In the genomic region with DNA sequence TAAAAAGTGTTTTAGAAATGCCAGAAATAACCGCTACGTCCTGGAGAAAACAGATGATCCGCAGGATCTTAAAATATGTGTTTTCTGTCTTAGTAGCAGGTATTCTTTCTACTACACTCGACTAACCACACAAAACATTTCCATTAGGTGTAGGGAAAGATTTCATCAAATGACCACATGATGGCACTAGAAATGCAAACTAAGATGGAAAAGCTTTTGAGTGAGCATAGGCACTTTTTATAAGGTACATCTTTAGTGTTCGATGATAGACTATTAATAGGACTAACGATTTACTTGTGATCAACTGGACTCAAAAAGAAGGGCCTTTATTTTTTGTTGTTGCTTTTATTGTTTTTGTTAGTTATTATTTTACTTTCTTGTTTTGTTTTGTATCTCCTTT, we compare ENCODE assay signal across 14 mouse cellular contexts.
DNase-seq lines count a peak whose midpoint lies in the region; ATAC-seq and TF ChIP-seq lines count a peak whose summit lies in the region.
"Had no signal": no experiment of that assay in that cellular context is flagged by ENCODE, and none has a peak within 500 bp of the region (broad histone marks: within the 10 kb centered on the region; RNA-seq: fewer than 3 reads in every experiment).

No protein-coding gene starts in this region.

- WGBS in heart, postnatal 0 days, result 58% methylated on average over 6 of the region's 6 CpGs
- 77% methylated on average over 6 of the region's 6 CpGs for WGBS in lung, postnatal 0 days
- WGBS in stomach, postnatal 0 days, result 69% methylated on average over 6 of the region's 6 CpGs

- no peak overlapping the region for H3K9ac ChIP-seq in heart, postnatal 0 days (replicated peaks; ENCODE audit: low read depth, low read length)
- H3K9ac ChIP-seq in lung, postnatal 0 days (replicated peaks; ENCODE audit: low read depth), result no peak overlapping the region
- H3K9ac ChIP-seq in stomach, postnatal 0 days (ENCODE audit: low read length), result no peak overlapping the region
- H3K9ac ChIP-seq: hindbrain, embryonic 15.5 days had no signal

- H3K4me2 ChIP-seq in heart, postnatal 0 days (ENCODE audit: low read depth, low read length), result no peak overlapping the region
- H3K4me2 ChIP-seq in lung, postnatal 0 days (replicated peaks; ENCODE audit: low read depth, low read length), result no peak overlapping the region
- no peak overlapping the region for H3K4me2 ChIP-seq in stomach, postnatal 0 days (replicated peaks; ENCODE audit: low read depth)
- H3K4me2 ChIP-seq: heart, embryonic 11.5 days; hindbrain, embryonic 15.5 days; midbrain, embryonic 11.5 days had no signal

- H3K4me1 ChIP-seq in heart, postnatal 0 days (ENCODE audit: control insufficient read depth, insufficient read depth), result no peaks in the 10 kb centered on the region
- H3K4me1 ChIP-seq in lung, postnatal 0 days (ENCODE audit: insufficient read depth, low read depth, low read length), result no peaks in the 10 kb centered on the region
- no peaks in the 10 kb centered on the region for H3K4me1 ChIP-seq in stomach, postnatal 0 days (replicated peaks; ENCODE audit: control insufficient read depth, insufficient read depth)
- H3K4me1 ChIP-seq: hindbrain, embryonic 15.5 days had no signal

- ATAC-seq in cerebellum, adult (ENCODE audit: insufficient number of reproducible peaks, low FRiP score, low TSS enrichment), result 0 out of 2 replicates have a peak, but pooled peaks have one; percentile 64
- no peak for ATAC-seq in heart, postnatal 0 days (ENCODE audit: insufficient read depth, low read depth)
- ATAC-seq in lung, postnatal 0 days, result no peak
- no peak for ATAC-seq in stomach, postnatal 0 days (ENCODE audit: low FRiP score, low TSS enrichment)
- no peak for ATAC-seq in CD4-positive, CD25-positive, alpha-beta regulatory T cell, adult 4 months

- TF ChIP-seq CTCF in heart, postnatal 0 days (IDR thresholded peaks at IDR 0.05; ENCODE audit: low read depth), result peak; percentile 45
- TF ChIP-seq CTCF in lung, postnatal 0 days (IDR thresholded peaks at IDR 0.05), result peak; percentile 27; the same call in 1 of the 2 replicates
- TF ChIP-seq CTCF in stomach, postnatal 0 days (IDR thresholded peaks at IDR 0.05; ENCODE audit: low read depth), result peak; percentile 56

- H3K9me3 ChIP-seq in heart, postnatal 0 days (replicated peaks; ENCODE audit: control insufficient read depth, low read length), result no peaks in the 10 kb centered on the region
- no peaks in the 10 kb centered on the region for H3K9me3 ChIP-seq in lung, postnatal 0 days (ENCODE audit: low read length)
- H3K9me3 ChIP-seq in stomach, postnatal 0 days (ENCODE audit: control insufficient read depth, low read length), result no peaks in the 10 kb centered on the region
- H3K9me3 ChIP-seq: hindbrain, embryonic 15.5 days had no signal

- no peak overlapping the region for H3K4me3 ChIP-seq in heart, postnatal 0 days (ENCODE audit: low read depth, low read length)
- H3K4me3 ChIP-seq in lung, postnatal 0 days (ENCODE audit: low read depth, low read length), result no peak overlapping the region
- H3K4me3 ChIP-seq in stomach, postnatal 0 days (ENCODE audit: low read depth, low read length), result no peak overlapping the region
- H3K4me3 ChIP-seq: hindbrain, embryonic 15.5 days had no signal

- no peaks in the 10 kb centered on the region for H3K36me3 ChIP-seq in heart, postnatal 0 days (replicated peaks; ENCODE audit: control insufficient read depth, insufficient read depth, low read length)
- H3K36me3 ChIP-seq in lung, postnatal 0 days (ENCODE audit: insufficient read depth, low read length), result no peaks in the 10 kb centered on the region
- no peaks in the 10 kb centered on the region for H3K36me3 ChIP-seq in stomach, postnatal 0 days (ENCODE audit: control insufficient read depth, insufficient read depth, low read length)
- H3K36me3 ChIP-seq: G1E; hindbrain, embryonic 15.5 days had no signal

- no peak for DNase-seq in cerebellum, postnatal 36 days
- DNase-seq in heart, postnatal 0 days (ENCODE audit: low spot score), result peak; percentile 17
- DNase-seq in heart, postnatal 10 days, result no peak
- peak; percentile 7 for DNase-seq in lung, postnatal 0 days (ENCODE audit: low spot score)
- DNase-seq in lung, postnatal 25 days (ENCODE audit: low spot score), result no peak
- DNase-seq in stomach, postnatal 0 days (ENCODE audit: low spot score), result no peak
- DNase-seq: kidney, postnatal 36 days; liver had no signal

- H3K27me3 ChIP-seq in heart, postnatal 0 days (ENCODE audit: control insufficient read depth, insufficient read depth, low read length), result no peaks in the 10 kb centered on the region
- H3K27me3 ChIP-seq in lung, postnatal 0 days (replicated peaks; ENCODE audit: insufficient read depth, low read length), result no peaks in the 10 kb centered on the region
- no peaks in the 10 kb centered on the region for H3K27me3 ChIP-seq in stomach, postnatal 0 days (ENCODE audit: control insufficient read depth, insufficient read depth, low read length)
- H3K27me3 ChIP-seq: hindbrain, embryonic 15.5 days had no signal

- no peak overlapping the region for H3K27ac ChIP-seq in heart, postnatal 0 days (ENCODE audit: low read depth)
- no peak overlapping the region for H3K27ac ChIP-seq in lung, postnatal 0 days (ENCODE audit: low read length)
- H3K27ac ChIP-seq in stomach, postnatal 0 days (replicated peaks), result no peak overlapping the region
- H3K27ac ChIP-seq: hindbrain, embryonic 15.5 days had no signal

- intact Hi-C loops in heart, postnatal 10 days (cut with DNase I), result loop anchor here (1.0 kb wide), 1 partner anchor 73 kb away; no protein-coding TSS in a partner anchor

- TF ChIP-seq EP300 in heart, postnatal 0 days (IDR thresholded peaks at IDR 0.05; ENCODE audit: low read depth), result no peak
- TF ChIP-seq EP300 in lung, postnatal 0 days (IDR thresholded peaks at IDR 0.05), result no peak
- TF ChIP-seq EP300 in stomach, postnatal 0 days (optimal IDR thresholded peaks at IDR 0.05), result no peak

Comparison
In these comparisons a context has a peak if more than half of its experiments do, and no peak if none do; other contexts are left out.
1. DNase-seq: peak in heart, postnatal 0 days (single experiment) and lung, postnatal 0 days (single experiment); none in cerebellum, postnatal 36 days (0 of 2), heart, postnatal 10 days (0 of 2), lung, postnatal 25 days (single experiment) and stomach, postnatal 0 days (single experiment).
2. Peak in every context shown above with its lines, with median percentiles within 50 percentile points of each other: CTCF ChIP-seq.